Mouse (Mus musculus): ENCODE measurements around the gene Rora. TPM values are rescaled to one million over a fixed set of nuclear protein-coding genes. Genes with fewer than 3 reads are reported as not detected.

Gene Rora
- polyA plus RNA-seq, 1 experiment = 0.86 TPM

DNA sequence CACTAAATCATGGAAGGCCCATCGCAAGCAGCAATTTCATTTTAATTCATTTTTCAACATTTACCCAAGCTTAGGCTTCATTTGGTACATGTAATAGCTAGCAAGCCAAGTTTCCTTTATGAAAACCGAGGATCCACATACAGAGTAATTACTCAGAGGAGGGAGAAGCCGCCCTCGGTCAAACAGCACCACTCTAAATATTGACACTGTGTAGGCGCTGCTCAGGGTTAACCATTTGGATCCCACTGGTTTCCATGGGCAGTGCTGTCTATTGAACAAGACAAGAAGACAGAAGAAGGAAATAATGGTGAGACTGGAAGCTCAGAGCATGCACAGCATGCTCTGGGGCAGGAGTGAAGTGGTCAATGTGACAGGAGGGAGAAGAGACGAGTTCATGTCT lies 33.1 kb upstream of the Rora start:
- Histone ChIP-seq H3K27me3 (ENCODE audit: control insufficient read depth, insufficient read depth, insufficient read length) (no peaks in the 10 kb centered on the region), H3K79me2 (ENCODE audit: control insufficient read depth, insufficient read depth) (no peaks in the 10 kb centered on the region), H3K4me3 (no peak overlapping the region), H3K4me2 (ENCODE audit: low read depth) (no peak overlapping the region), H3ac (ENCODE audit: control insufficient read depth, insufficient read length) (no peak overlapping the region), H3K36me3 (ENCODE audit: control insufficient read depth, insufficient read depth) (no peaks in the 10 kb centered on the region)
- TF ChIP-seq TCF12 (IDR thresholded peaks at IDR 0.05; ENCODE audit: insufficient read depth, poor library complexity, severe bottlenecking) (no peak), POLR2A (IDR thresholded peaks at IDR 0.05; ENCODE audit: insufficient read length, low read depth) (no peak), MAX (IDR thresholded peaks at IDR 0.05; ENCODE audit: low read depth) (no peak), E2F4 (IDR thresholded peaks at IDR 0.05; ENCODE audit: insufficient read depth) (no peak), POLR2AphosphoS2 (IDR thresholded peaks at IDR 0.05; ENCODE audit: insufficient read length, low read depth) (no peak), TCF3 (IDR thresholded peaks at IDR 0.05; ENCODE audit: insufficient read length, low read depth) (no peak), MYOD1 (IDR thresholded peaks at IDR 0.05; ENCODE audit: control insufficient read depth in 1 of 3, insufficient read length in 2 of 3, low read depth in 2 of 3) (no peak), CEBPB (IDR thresholded peaks at IDR 0.05; ENCODE audit: insufficient read depth, poor library complexity, severe bottlenecking) (no peak), USF1 (IDR thresholded peaks at IDR 0.05; ENCODE audit: low read depth) (no peak), REST (IDR thresholded peaks at IDR 0.05; ENCODE audit: insufficient read depth, insufficient read length) (no peak), MYOG (IDR thresholded peaks at IDR 0.05; ENCODE audit: control insufficient read depth in 1 of 3, insufficient read depth in 1 of 3, insufficient read length in 2 of 3, low read depth in 2 of 3) (no peak), SRF (IDR thresholded peaks at IDR 0.05; ENCODE audit: control insufficient read depth, insufficient read length, low read depth) (no peak)

DNA sequence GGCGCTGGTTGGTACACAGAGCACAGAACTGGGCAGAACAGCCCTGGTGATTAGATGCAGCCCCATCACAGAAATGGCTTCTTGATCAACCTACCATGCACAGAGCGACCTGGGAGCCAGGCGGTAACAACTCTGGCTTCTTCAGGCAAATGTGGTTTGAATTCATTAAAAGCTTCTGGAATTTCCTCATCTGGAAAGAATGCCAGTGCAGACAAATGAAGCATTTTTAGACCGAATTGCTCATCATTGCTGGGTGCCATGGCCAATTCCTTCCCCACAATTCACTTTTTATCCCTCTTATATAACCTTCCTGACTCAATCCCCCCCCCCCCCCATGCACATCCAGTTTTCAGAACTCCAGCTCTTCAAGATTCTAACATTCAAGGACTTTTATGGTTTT lies 28.6 kb upstream of the Rora start:
- H3K79me2 ChIP-seq (ENCODE audit: control insufficient read depth, insufficient read depth) = no peaks in the 10 kb centered on the region
- H3ac ChIP-seq (ENCODE audit: control insufficient read depth, insufficient read length) = no peak overlapping the region
- TF ChIP-seq USF1 (IDR thresholded peaks at IDR 0.05; ENCODE audit: low read depth) = no peak
- TF ChIP-seq POLR2AphosphoS2 (IDR thresholded peaks at IDR 0.05; ENCODE audit: insufficient read length, low read depth) = no peak
- no peak for TF ChIP-seq TCF12 (IDR thresholded peaks at IDR 0.05; ENCODE audit: insufficient read depth, poor library complexity, severe bottlenecking)
- TF ChIP-seq CEBPB (IDR thresholded peaks at IDR 0.05; ENCODE audit: insufficient read depth, poor library complexity, severe bottlenecking) = no peak
- no peak for TF ChIP-seq TCF3 (IDR thresholded peaks at IDR 0.05; ENCODE audit: insufficient read length, low read depth)
- no peak for TF ChIP-seq MYOD1 (IDR thresholded peaks at IDR 0.05; ENCODE audit: control insufficient read depth in 1 of 3, insufficient read length in 2 of 3, low read depth in 2 of 3)
- TF ChIP-seq E2F4 (IDR thresholded peaks at IDR 0.05; ENCODE audit: insufficient read depth) = no peak
- no peak for TF ChIP-seq SRF (IDR thresholded peaks at IDR 0.05; ENCODE audit: control insufficient read depth, insufficient read length, low read depth)
- TF ChIP-seq MAX (IDR thresholded peaks at IDR 0.05; ENCODE audit: low read depth) = no peak
- TF ChIP-seq POLR2A (IDR thresholded peaks at IDR 0.05; ENCODE audit: insufficient read length, low read depth) = no peak
- no peak for TF ChIP-seq REST (IDR thresholded peaks at IDR 0.05; ENCODE audit: insufficient read depth, insufficient read length)
- TF ChIP-seq MYOG (IDR thresholded peaks at IDR 0.05; ENCODE audit: control insufficient read depth in 1 of 3, insufficient read depth in 1 of 3, insufficient read length in 2 of 3, low read depth in 2 of 3) = no peak
- no peak overlapping the region for H3K4me2 ChIP-seq (ENCODE audit: low read depth)
- H3K27me3 ChIP-seq (ENCODE audit: control insufficient read depth, insufficient read depth, insufficient read length) = no peaks in the 10 kb centered on the region
- H3K4me3 ChIP-seq = no peak overlapping the region
- H3K36me3 ChIP-seq (ENCODE audit: control insufficient read depth, insufficient read depth) = no peaks in the 10 kb centered on the region

DNA sequence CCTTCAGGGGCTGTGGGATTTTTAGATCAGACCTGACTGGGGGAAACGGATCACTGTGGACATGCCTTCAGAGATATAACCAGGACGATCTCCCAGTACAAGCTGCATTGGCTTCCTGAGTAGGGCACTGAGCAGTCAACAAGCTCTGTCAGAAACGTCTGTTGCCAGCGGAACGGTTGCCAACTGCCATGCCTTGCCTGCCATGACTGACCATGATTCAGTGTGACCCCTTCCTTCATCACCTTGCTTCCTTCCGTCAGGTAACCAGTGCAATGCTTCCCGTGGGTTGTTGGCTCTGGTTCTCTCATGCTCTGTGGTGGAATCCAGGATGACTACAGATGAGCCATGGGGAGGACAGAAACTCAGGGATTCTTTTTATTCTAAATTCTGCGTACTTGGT lies 16.3 kb upstream of the Rora start:
- no peak for TF ChIP-seq CEBPB (IDR thresholded peaks at IDR 0.05; ENCODE audit: insufficient read depth, poor library complexity, severe bottlenecking)
- TF ChIP-seq SRF (IDR thresholded peaks at IDR 0.05; ENCODE audit: control insufficient read depth, insufficient read length, low read depth) = no peak
- no peak for TF ChIP-seq MYOD1 (IDR thresholded peaks at IDR 0.05; ENCODE audit: control insufficient read depth in 1 of 3, insufficient read length in 2 of 3, low read depth in 2 of 3)
- no peak for TF ChIP-seq MYOG (IDR thresholded peaks at IDR 0.05; ENCODE audit: control insufficient read depth in 1 of 3, insufficient read depth in 1 of 3, insufficient read length in 2 of 3, low read depth in 2 of 3)
- TF ChIP-seq E2F4 (IDR thresholded peaks at IDR 0.05; ENCODE audit: insufficient read depth) = no peak
- TF ChIP-seq TCF3 (IDR thresholded peaks at IDR 0.05; ENCODE audit: insufficient read length, low read depth) = no peak
- TF ChIP-seq POLR2AphosphoS2 (IDR thresholded peaks at IDR 0.05; ENCODE audit: insufficient read length, low read depth) = no peak
- no peak for TF ChIP-seq MAX (IDR thresholded peaks at IDR 0.05; ENCODE audit: low read depth)
- TF ChIP-seq POLR2A (IDR thresholded peaks at IDR 0.05; ENCODE audit: insufficient read length, low read depth) = no peak
- no peak for TF ChIP-seq REST (IDR thresholded peaks at IDR 0.05; ENCODE audit: insufficient read depth, insufficient read length)
- TF ChIP-seq TCF12 (IDR thresholded peaks at IDR 0.05; ENCODE audit: insufficient read depth, poor library complexity, severe bottlenecking) = no peak
- no peak for TF ChIP-seq USF1 (IDR thresholded peaks at IDR 0.05; ENCODE audit: low read depth)
- H3ac ChIP-seq (ENCODE audit: control insufficient read depth, insufficient read length) = no peak overlapping the region
- H3K79me2 ChIP-seq (ENCODE audit: control insufficient read depth, insufficient read depth) = no peaks in the 10 kb centered on the region
- H3K36me3 ChIP-seq (ENCODE audit: control insufficient read depth, insufficient read depth) = no peaks in the 10 kb centered on the region
- H3K4me2 ChIP-seq (ENCODE audit: low read depth) = no peak overlapping the region
- H3K4me3 ChIP-seq = no peak overlapping the region
- no peaks in the 10 kb centered on the region for H3K27me3 ChIP-seq (ENCODE audit: control insufficient read depth, insufficient read depth, insufficient read length)

DNA sequence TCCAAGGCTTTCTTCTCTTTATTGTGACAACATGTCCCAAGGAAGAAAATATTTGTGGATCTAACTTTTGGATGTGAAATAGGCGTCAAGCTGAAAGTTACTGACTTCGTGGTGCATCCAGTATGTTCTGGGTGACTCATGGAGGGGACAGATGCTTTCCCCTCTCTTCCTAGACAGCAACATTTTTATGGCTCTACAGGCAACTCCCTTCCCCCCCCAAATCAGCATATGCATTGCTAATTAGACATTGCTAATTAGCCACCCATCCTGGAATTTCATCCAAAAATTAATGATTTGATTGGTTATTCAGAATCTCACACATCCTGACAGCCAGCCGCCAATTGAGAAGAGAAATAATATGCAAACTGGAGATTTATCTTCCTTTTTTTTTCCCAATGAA lies 12.5 kb upstream of the Rora start:
- TF ChIP-seq USF1 (IDR thresholded peaks at IDR 0.05; ENCODE audit: low read depth) (no peak), REST (IDR thresholded peaks at IDR 0.05; ENCODE audit: insufficient read depth, insufficient read length) (no peak), POLR2A (IDR thresholded peaks at IDR 0.05; ENCODE audit: insufficient read length, low read depth) (no peak), E2F4 (IDR thresholded peaks at IDR 0.05; ENCODE audit: insufficient read depth) (no peak)
- Histone ChIP-seq H3K27me3 (ENCODE audit: control insufficient read depth, insufficient read depth, insufficient read length) (no peaks in the 10 kb centered on the region), H3K4me3 (no peak overlapping the region), H3ac (ENCODE audit: control insufficient read depth, insufficient read length) (no peak overlapping the region), H3K4me2 (ENCODE audit: low read depth) (no peak overlapping the region), H3K79me2 (ENCODE audit: control insufficient read depth, insufficient read depth) (no peaks in the 10 kb centered on the region), H3K36me3 (ENCODE audit: control insufficient read depth, insufficient read depth) (no peaks in the 10 kb centered on the region)

DNA sequence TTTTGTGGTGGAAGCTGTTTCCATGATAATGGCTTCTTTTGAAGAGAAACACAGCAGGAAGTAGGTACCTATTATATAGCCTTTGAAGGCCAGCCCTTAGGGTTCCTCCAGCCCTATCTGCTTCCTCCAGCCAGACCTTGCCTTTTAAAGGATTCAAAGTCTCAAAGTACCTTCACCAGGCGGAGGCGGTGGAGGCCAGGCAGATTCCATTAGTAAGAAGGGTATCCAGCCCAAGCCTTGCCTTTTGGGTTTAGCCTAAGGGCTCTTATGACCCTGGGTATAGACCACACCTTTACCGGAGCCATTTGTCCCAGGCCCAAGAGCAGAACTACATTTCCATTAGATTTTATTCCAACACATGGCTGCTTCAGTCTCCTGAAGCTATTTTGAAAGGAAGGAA lies 5.5 kb upstream of the Rora start:
- Histone ChIP-seq H3K4me2 (ENCODE audit: low read depth) (no peak overlapping the region), H3K27me3 (ENCODE audit: control insufficient read depth, insufficient read depth, insufficient read length) (no peaks in the 10 kb centered on the region), H3K4me3 (no peak overlapping the region), H3K79me2 (ENCODE audit: control insufficient read depth, insufficient read depth) (no peaks in the 10 kb centered on the region), H3K36me3 (ENCODE audit: control insufficient read depth, insufficient read depth) (no peaks in the 10 kb centered on the region), H3ac (ENCODE audit: control insufficient read depth, insufficient read length) (no peak overlapping the region)
- TF ChIP-seq TCF12 (IDR thresholded peaks at IDR 0.05; ENCODE audit: insufficient read depth, poor library complexity, severe bottlenecking) (no peak), TCF3 (IDR thresholded peaks at IDR 0.05; ENCODE audit: insufficient read length, low read depth) (no peak), POLR2AphosphoS2 (IDR thresholded peaks at IDR 0.05; ENCODE audit: insufficient read length, low read depth) (no peak)
